Mouse (Mus musculus) cerebellum, postnatal 14 days (tissue): ENCODE measurements at regions not wholly inside any gene's neighbourhood (a gene's known extent, or its start where the extent isn't known, plus 50 kb on each side); places are given as distances from the start of the nearest gene placed in this dataset.

ENCODE experiments used
- DNase-seq, 2 experiments: peaks; one replicate each; pipeline ENCODE4 v3.0.0; 2021; ENCODE audit warnings: mixed read lengths in 2 of 2

GRCm38 (mm10) chr4:84805431-84805830 is 78.7 kb upstream of the Cntln start:
- DNase-seq = no peak

- DNase-seq = no peak
These were observed 90.8 kb upstream of the Cntln start for GRCm38 (mm10) chr4:84793156-84793919.

- peak; percentile 24 to 27 for DNase-seq
These were observed 97.5 kb upstream of the Cntln start for GRCm38 (mm10) chr4:84786583-84786982.

DNA sequence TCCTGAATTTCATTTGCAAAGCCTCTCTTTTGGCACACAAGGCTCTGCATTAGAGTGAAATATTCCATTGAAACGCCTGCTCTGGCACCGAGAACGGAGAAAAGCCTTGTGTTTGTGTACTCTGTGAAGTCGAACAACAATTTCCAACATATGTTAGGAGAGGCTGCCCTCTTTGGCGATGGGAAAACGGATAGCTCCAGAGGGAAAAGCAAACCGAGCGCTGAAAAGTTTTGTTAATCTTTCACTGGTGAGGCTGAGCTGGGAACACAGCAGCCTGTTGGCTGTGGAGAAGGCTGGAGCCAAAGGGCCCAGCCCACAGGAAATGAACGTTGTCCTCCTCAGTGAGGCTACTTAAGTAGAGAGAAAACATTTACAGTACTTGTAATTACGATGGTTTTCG is 93.1 kb upstream of the Bnc2 start:
- DNase-seq = no peak

DNA sequence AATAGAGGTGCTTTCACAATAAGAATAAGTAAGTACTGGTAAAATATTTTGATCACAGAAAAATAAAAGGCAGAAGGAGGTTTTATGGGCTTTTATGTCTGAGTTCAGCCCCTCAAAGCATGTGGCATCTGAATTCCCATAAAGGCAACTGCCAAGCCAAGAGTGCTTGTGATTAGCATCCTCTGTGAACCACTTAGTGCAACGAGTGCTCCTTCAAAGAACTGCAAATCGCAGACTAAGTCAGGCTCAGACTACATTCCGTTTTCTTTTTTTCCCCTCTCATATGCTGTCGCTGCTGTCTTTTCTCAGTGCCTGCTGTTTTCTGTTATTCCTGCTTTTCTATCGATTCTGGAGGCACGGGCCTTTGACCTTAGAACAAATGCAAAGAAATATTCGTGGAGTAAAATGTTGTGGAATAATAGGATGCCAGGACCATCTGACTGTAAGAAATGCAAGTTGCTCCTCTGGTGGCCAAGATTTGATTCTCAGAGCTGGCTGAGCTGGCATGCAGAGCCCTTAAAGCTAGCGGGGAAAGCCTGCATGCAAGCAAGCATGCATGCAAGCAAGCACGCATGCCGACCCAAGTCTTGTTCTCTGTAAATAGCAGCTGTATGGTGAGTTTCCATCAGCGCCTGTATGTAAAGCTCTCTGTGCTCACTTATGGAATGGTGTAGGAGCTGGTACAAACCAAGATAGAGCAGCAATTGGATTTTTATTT is 91.8 kb upstream of the Bnc2 start:
- no peak for DNase-seq

- no peak for DNase-seq
These were observed 82.1 kb upstream of the Bnc2 start for GRCm38 (mm10) chr4:84757172-84757571.

GRCm38 (mm10) chr4:84752613-84753185 is 77.6 kb upstream of the Bnc2 start:
- peak; percentile 23 to 54 for DNase-seq

- no peak for DNase-seq
These were observed 66.2 kb upstream of the Bnc2 start for GRCm38 (mm10) chr4:84741301-84741700.

DNA sequence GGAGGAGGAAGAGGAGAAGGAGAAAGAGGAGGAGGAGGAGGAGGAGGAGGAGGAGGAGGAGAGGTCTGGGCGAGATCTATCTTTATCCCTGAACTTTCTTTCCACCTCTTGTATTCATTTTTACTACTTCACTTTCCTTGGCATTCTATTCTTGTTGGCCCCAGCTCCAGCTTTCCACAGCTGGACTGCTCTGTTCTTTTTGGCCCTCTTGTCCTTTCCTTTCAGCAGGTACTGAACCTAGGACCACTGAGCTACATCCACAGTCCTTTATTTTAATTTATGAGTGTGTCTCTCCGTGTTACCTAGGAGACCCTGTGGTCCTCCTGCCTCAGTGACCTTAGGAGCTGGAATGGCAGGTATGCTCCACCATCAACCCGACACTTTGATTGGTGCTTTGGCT is 65.7 kb upstream of the Bnc2 start:
- DNase-seq = no peak
